Mouse (Mus musculus) embryonic fibroblast, embryonic 13.5 days (primary cell): ENCODE data around the gene Msi2.

Source experiments
- CTCF ChIP-seq: IDR thresholded peaks from 2 replicates; pipeline ENCODE4 v1.5.1; 2011; ENCODE audit warnings: mild to moderate bottlenecking, control low read depth, low read length, moderate library complexity, borderline replicate concordance; ENCODE audit not compliant: insufficient read depth
- POLR2A ChIP-seq: IDR thresholded peaks from 2 replicates; pipeline ENCODE4 v1.6.1; 2011; ENCODE audit warnings: low read depth, mild to moderate bottlenecking, control low read depth, low read length, moderate library complexity

- TF ChIP-seq CTCF (no peak), POLR2A (no peak)
These were observed 288.0 kb downstream of the Msi2 start for GRCm38 (mm10) chr11:88430292-88430691.
